In genomic region chr8:86203107-86203506, GRCm38 (mm10) we compare ENCODE assay signal across 18 mouse cellular contexts.
A peak's percentile ranks its signal among the peaks of the same experiment; 100 is the strongest.
DNase-seq lines count a peak whose midpoint lies in the region; ATAC-seq and TF ChIP-seq lines count a peak whose summit lies in the region.
"Had no signal": no experiment of that assay in that cellular context is flagged by ENCODE, and none has a peak within 500 bp of the region (broad histone marks: within the 10 kb centered on the region; RNA-seq: fewer than 3 reads in every experiment).

No protein-coding gene starts in this region.

- no peak for DNase-seq in left cerebral cortex, adult 2 months (ENCODE audit: extremely low spot score in 1 of 2, low spot score in 2 of 2)
- DNase-seq in left cerebral cortex, postnatal 10 days (ENCODE audit: extremely low spot score in 1 of 2, low spot score in 2 of 2) = no peak
- DNase-seq in natural killer cell, adult 2 months (ENCODE audit: low spot score in 2 of 2) = no peak
- DNase-seq: adrenal gland, adult 2 months; cerebellum, postnatal 10 days; heart, adult 18-20 months; heart, postnatal 36 days; kidney, adult 8-10 months; kidney, postnatal 36 days; layer of hippocampus, adult 9-11 months; lung, postnatal 14 days; right cerebral cortex, postnatal 4 days had no signal

- H3K9ac ChIP-seq in neural tube, embryonic 12.5 days = no peak overlapping the region
- H3K9ac ChIP-seq in kidney, embryonic 15.5 days = no peak overlapping the region
- H3K9ac ChIP-seq: embryonic facial prominence, embryonic 15.5 days; liver, embryonic 14.5 days had no signal

- TF ChIP-seq POLR2A in bone marrow, adult 2 months (IDR thresholded peaks at IDR 0.05; ENCODE audit: borderline replicate concordance, control insufficient read depth, low read depth, low read length) = no peak

- 18% methylated on average over 9 of the region's 9 CpGs for WGBS in bone marrow, adult 2 months
- 30% methylated on average over 9 of the region's 9 CpGs for WGBS in neural tube, embryonic 12.5 days
- 62% methylated on average over 9 of the region's 9 CpGs for WGBS in kidney, embryonic 15.5 days

- no peaks in the 10 kb centered on the region; the same call in 1 of the 2 replicates for H3K4me1 ChIP-seq in bone marrow, adult 2 months (ENCODE audit: control insufficient read depth, insufficient read depth, low read length)
- peaks cover 11% of the 10 kb centered on the region for H3K4me1 ChIP-seq in neural tube, embryonic 12.5 days
- no peaks in the 10 kb centered on the region for H3K4me1 ChIP-seq in kidney, embryonic 15.5 days
- H3K4me1 ChIP-seq: embryonic facial prominence, embryonic 15.5 days had no signal

- 0 out of 2 replicates have a peak overlapping the region, but pooled peaks have one; percentile 11 for H3K27ac ChIP-seq in left cerebral cortex, adult 2 months
- H3K27ac ChIP-seq in bone marrow, adult 2 months (ENCODE audit: control insufficient read depth, insufficient read depth, low read depth, low read length, poor library complexity) = peak overlapping the region; percentile 77
- no peak overlapping the region for H3K27ac ChIP-seq in neural tube, embryonic 12.5 days
- H3K27ac ChIP-seq in kidney, embryonic 15.5 days = no peak overlapping the region
- H3K27ac ChIP-seq: embryonic facial prominence, embryonic 15.5 days; liver, embryonic 14.5 days had no signal

- TF ChIP-seq CTCF in left cerebral cortex, adult 2 months (IDR thresholded peaks at IDR 0.05) = no peak
- no peak for TF ChIP-seq CTCF in bone marrow, adult 2 months (IDR thresholded peaks at IDR 0.05; ENCODE audit: control insufficient read depth, insufficient read depth, low read length)

- no peaks in the 10 kb centered on the region for H3K36me3 ChIP-seq in neural tube, embryonic 12.5 days
- H3K36me3 ChIP-seq in kidney, embryonic 15.5 days = no peaks in the 10 kb centered on the region
- H3K36me3 ChIP-seq: embryonic facial prominence, embryonic 15.5 days had no signal

- 0 out of 2 replicates have a peak, but pooled peaks cover 6% of the 10 kb centered on the region for H3K27me3 ChIP-seq in neural tube, embryonic 12.5 days (replicated peaks)
- no peaks in the 10 kb centered on the region for H3K27me3 ChIP-seq in kidney, embryonic 15.5 days
- H3K27me3 ChIP-seq: embryonic facial prominence, embryonic 15.5 days had no signal

- peak overlapping the region; percentile 36 for H3K4me2 ChIP-seq in neural tube, embryonic 12.5 days (replicated peaks)
- no peak overlapping the region for H3K4me2 ChIP-seq in kidney, embryonic 15.5 days
- H3K4me2 ChIP-seq: embryonic facial prominence, embryonic 15.5 days had no signal

- intact Hi-C loops in left cerebral cortex, adult 2 months (cut with DNase I) = loop anchor here (5.0 kb wide), 4 partner anchors 69 to 274 kb away; no protein-coding TSS in a partner anchor
- intact Hi-C loops in left cerebral cortex, postnatal 10 days (cut with DNase I) = loop anchor here (10.0 kb wide), 1 partner anchor 332 kb away; no protein-coding TSS in a partner anchor

- peak; percentile 62 for ATAC-seq in common myeloid progenitor, adult 5-6 weeks (replicated peaks; ENCODE audit: low read depth, poor library complexity, severe bottlenecking)
- ATAC-seq in neural tube, embryonic 12.5 days (ENCODE audit: low FRiP score, low read depth) = peak; percentile 41; the same call in 1 of the 2 replicates
- no peak for ATAC-seq in kidney, embryonic 15.5 days (replicated peaks; ENCODE audit: low FRiP score)

- H3K4me3 ChIP-seq in left cerebral cortex, adult 2 months = no peak overlapping the region
- H3K4me3 ChIP-seq in bone marrow, adult 2 months (replicated peaks; ENCODE audit: control insufficient read depth, low read depth, low read length) = no peak overlapping the region
- H3K4me3 ChIP-seq in neural tube, embryonic 12.5 days = no peak overlapping the region
- H3K4me3 ChIP-seq in kidney, embryonic 15.5 days (replicated peaks) = no peak overlapping the region
- H3K4me3 ChIP-seq: embryonic facial prominence, embryonic 15.5 days had no signal

- no peaks in the 10 kb centered on the region for H3K9me3 ChIP-seq in neural tube, embryonic 12.5 days
- H3K9me3 ChIP-seq in kidney, embryonic 15.5 days (replicated peaks) = no peaks in the 10 kb centered on the region
- H3K9me3 ChIP-seq: embryonic facial prominence, embryonic 15.5 days had no signal

Comparison
In these comparisons a context has a peak if more than half of its experiments do, and no peak if none do; other contexts are left out.
1. H3K27ac ChIP-seq: peak in left cerebral cortex, adult 2 months (single experiment) and bone marrow, adult 2 months (single experiment); none in neural tube, embryonic 12.5 days (single experiment) and kidney, embryonic 15.5 days (single experiment).